Mouse (Mus musculus) stomach, embryonic 16.5 days (tissue): Measurements from ENCODE around the gene Nrp2. TPM values are rescaled to one million over a fixed set of nuclear protein-coding genes. Genes with fewer than 3 reads are reported as not detected.

Source experiments
- ATAC-seq: fragments of 200-750 bp; cut with Nextera tagmentation; 2 replicates; pipeline ENCODE4 v1.8.0; 2017; ENCODE audit warnings: moderate number of reproducible peaks, moderate TSS enrichment; ENCODE audit not compliant: insufficient read depth, low FRiP score
- H3K27ac ChIP-seq: fragments of 300-500 bp; sonication (generic); 2 replicates; pipeline ENCODE4 v1.5.1; 2014; ENCODE audit warnings: low read length
- H3K27me3 ChIP-seq: fragments of 300-500 bp; sonication (generic); 2 replicates; pipeline ENCODE4 v1.6.1; 2014; ENCODE audit warnings: low read length, control low read depth, mixed read lengths; ENCODE audit not compliant: control insufficient read depth, insufficient read depth
- H3K36me3 ChIP-seq: fragments of 300-500 bp; sonication (generic); 2 replicates; pipeline ENCODE4 v1.6.1; 2014; ENCODE audit warnings: low read length; ENCODE audit not compliant: control insufficient read depth, insufficient read depth
- H3K4me1 ChIP-seq: fragments of 300-500 bp; sonication (generic); 2 replicates; pipeline ENCODE4 v1.6.1; 2014; ENCODE audit warnings: low read length, control low read depth, mixed read lengths; ENCODE audit not compliant: control insufficient read depth, insufficient read depth
- H3K4me2 ChIP-seq: fragments of 300-500 bp; sonication (generic); 2 replicates; pipeline ENCODE4 v1.6.1; 2014; ENCODE audit warnings: low read depth, low read length, mixed read lengths
- H3K4me3 ChIP-seq: fragments of 300-500 bp; sonication (generic); replicated peaks from 2 replicates; pipeline ENCODE4 v1.5.1; 2014; ENCODE audit warnings: mild to moderate bottlenecking, low read length
- H3K9ac ChIP-seq: fragments of 300-500 bp; sonication (generic); 2 replicates; pipeline ENCODE4 v1.6.1; 2014; ENCODE audit warnings: low read length
- H3K9me3 ChIP-seq: fragments of 300-500 bp; sonication (generic); replicated peaks from 2 replicates; pipeline ENCODE4 v1.6.1; 2016; ENCODE audit warnings: low read length, control low read depth; ENCODE audit not compliant: control insufficient read depth
- WGBS: fragments of 180-500 bp; shearing (Covaris S2); extraction: QIAGEN DNeasy Blood & Tissue Kit; methylation state at CpG from one replicate; pipeline ENCODE4 v1.1.7; 2014; 5-methylcytosine and 5-hydroxymethylcytosine counted together
- polyA plus RNA-seq: library from polyadenylated mRNA; unstranded; fragments of >200 nt; fragmentation: Nextera tagmentation; extraction: Ambion mirVana; gene quantifications from 2 replicates; pipeline ENCODE4 v1.2.1, GENCODE M21; 2015

Gene Nrp2
- polyA plus RNA-seq, 1 experiment from 2014 or later, result 29.9 TPM

- no peak overlapping the region for H3K4me2 ChIP-seq
- 0 out of 2 replicates have a peak, but pooled peaks cover 5% of the 10 kb centered on the region for H3K36me3 ChIP-seq
- no peak overlapping the region for H3K4me3 ChIP-seq
- H3K4me1 ChIP-seq, result peaks cover 11% of the 10 kb centered on the region
- WGBS, result 53% methylated on average over 8 of the region's 8 CpGs
- H3K9ac ChIP-seq, result no peak overlapping the region
- no peak for ATAC-seq
- no peaks in the 10 kb centered on the region for H3K9me3 ChIP-seq
- H3K27ac ChIP-seq, result no peak overlapping the region
- no peaks in the 10 kb centered on the region for H3K27me3 ChIP-seq
These were observed 33.4 kb downstream of the Nrp2 start for GRCm38 (mm10) chr1:62736455-62737012.

GRCm38 (mm10) chr1:62738165-62738564, 35.1 kb downstream of the Nrp2 start:
- H3K36me3 ChIP-seq, result 0 out of 2 replicates have a peak, but pooled peaks cover 5% of the 10 kb centered on the region
- H3K27ac ChIP-seq, result no peak overlapping the region
- H3K4me1 ChIP-seq, result peaks cover 13% of the 10 kb centered on the region
- no peak overlapping the region for H3K4me2 ChIP-seq
- 80% methylated on average over 11 of the region's 11 CpGs for WGBS
- no peak overlapping the region for H3K4me3 ChIP-seq
- no peak overlapping the region for H3K9ac ChIP-seq
- ATAC-seq, result no peak
- H3K27me3 ChIP-seq, result no peaks in the 10 kb centered on the region
- no peaks in the 10 kb centered on the region for H3K9me3 ChIP-seq

GRCm38 (mm10) chr1:62742092-62742491, 39.0 kb downstream of the Nrp2 start:
- Histone ChIP-seq H3K4me1 (0 out of 2 replicates have a peak, but pooled peaks cover 4% of the 10 kb centered on the region), H3K36me3 (0 out of 2 replicates have a peak, but pooled peaks cover 5% of the 10 kb centered on the region), H3K4me2 (no peak overlapping the region), H3K27ac (no peak overlapping the region), H3K9ac (no peak overlapping the region), H3K4me3 (no peak overlapping the region), H3K9me3 (no peaks in the 10 kb centered on the region), H3K27me3 (no peaks in the 10 kb centered on the region)
- 52% methylated on average over 3 of the region's 3 CpGs for WGBS
- 0 out of 2 replicates have a peak, but pooled peaks have one; percentile 20 for ATAC-seq

DNA sequence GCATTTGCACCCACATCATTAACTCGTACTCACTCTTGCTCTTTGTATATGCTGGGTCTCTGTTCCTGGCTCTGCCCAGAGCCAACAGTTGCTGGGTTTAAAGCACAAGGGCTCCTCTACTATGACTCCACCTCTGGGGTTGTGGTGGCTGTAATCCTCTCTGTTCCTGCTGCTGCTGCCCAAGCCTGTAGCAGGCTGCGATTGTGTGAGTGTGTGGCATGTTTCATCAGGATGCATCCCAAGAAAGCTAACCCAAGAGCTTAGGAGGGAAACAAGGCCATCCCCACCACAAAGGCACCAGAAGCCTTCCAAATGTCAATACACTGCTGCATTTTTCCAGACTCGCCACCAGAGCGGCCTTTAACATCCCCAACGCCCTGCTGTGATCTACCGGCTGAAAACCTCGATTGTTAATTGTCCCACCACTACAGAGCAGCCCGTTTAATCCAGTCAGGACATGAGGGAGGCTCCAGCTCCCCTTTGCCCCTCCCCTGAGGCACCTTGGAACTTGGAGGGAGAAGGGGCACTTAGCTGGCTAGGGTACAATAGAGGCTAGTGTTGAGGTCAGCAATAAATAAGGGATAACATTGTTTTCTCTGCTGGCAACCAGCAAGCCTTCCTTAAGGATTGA, 40.1 kb downstream of the Nrp2 start:
- no peaks in the 10 kb centered on the region for H3K27me3 ChIP-seq
- WGBS, result 43% methylated on average over 8 of the region's 8 CpGs
- H3K4me1 ChIP-seq, result 0 out of 2 replicates have a peak, but pooled peaks cover 4% of the 10 kb centered on the region
- no peaks in the 10 kb centered on the region for H3K9me3 ChIP-seq
- no peak overlapping the region for H3K4me2 ChIP-seq
- peak; percentile 42; the same call in 1 of the 2 replicates for ATAC-seq
- no peak overlapping the region for H3K9ac ChIP-seq
- 0 out of 2 replicates have a peak, but pooled peaks cover 5% of the 10 kb centered on the region for H3K36me3 ChIP-seq
- H3K4me3 ChIP-seq, result no peak overlapping the region
- H3K27ac ChIP-seq, result no peak overlapping the region

DNA sequence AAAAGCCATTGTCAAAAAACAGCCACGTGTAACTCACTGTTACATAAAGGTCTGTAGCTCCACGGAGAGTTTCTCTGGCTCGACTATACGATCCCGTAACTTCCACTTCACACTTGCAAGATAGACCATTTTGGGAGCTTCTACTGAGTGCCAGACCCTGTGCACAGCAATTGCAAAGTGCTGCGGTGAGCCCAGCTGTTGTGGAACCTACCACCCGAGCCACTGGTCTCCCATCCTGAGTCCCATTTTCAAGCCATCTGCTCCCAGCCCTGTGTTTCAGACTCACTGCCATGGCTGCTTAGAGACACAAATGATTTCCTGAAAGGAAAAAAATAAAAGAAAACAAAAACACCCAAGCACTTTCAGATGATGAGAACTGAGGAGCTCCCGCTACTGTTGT, 42.8 kb downstream of the Nrp2 start:
- Histone ChIP-seq H3K27me3 (no peaks in the 10 kb centered on the region; the same call in 1 of the 2 replicates), H3K9me3 (no peaks in the 10 kb centered on the region), H3K36me3 (no peaks in the 10 kb centered on the region), H3K4me2 (no peak overlapping the region), H3K4me3 (no peak overlapping the region), H3K9ac (no peak overlapping the region), H3K4me1 (peaks cover 10% of the 10 kb centered on the region), H3K27ac (no peak overlapping the region)
- 92% methylated on average over 8 of the region's 8 CpGs for WGBS
- no peak for ATAC-seq

DNA sequence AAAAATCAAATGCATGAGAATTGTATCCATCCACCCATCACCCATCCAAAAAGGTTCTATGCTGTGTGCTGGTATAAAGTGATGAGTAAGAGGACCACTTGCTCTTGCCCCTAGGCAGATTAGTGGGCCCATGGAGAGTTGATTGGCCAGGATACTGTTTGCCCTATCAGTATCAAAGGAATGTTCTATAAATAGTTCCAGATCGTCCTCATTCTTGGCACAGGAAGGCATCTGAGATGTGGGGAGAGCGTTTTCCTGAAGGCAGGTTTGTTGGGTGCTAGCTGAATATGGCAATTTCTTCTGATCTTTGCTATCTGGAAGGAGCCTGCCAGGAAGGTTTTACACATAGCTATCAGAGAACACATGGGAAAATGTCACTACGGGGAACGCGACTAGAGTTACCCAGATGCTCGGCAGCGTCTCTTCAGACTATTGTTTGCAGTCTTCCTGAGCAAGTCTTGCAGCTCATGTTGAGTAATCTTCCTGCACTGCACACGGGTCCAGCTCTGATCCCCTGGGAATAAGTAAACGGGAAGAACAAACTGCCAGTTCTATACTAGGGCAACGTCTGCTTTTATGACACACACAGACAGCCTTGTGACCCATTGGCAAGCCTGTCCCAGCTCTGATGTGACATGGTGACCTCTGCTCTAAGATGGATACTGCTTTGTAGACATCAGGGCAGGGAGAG, 44.5 kb downstream of the Nrp2 start:
- Histone ChIP-seq H3K4me3 (no peak overlapping the region), H3K9ac (no peak overlapping the region), H3K27ac (no peak overlapping the region), H3K4me2 (no peak overlapping the region), H3K9me3 (no peaks in the 10 kb centered on the region), H3K36me3 (no peaks in the 10 kb centered on the region), H3K27me3 (no peaks in the 10 kb centered on the region; the same call in 1 of the 2 replicates), H3K4me1 (peaks cover 17% of the 10 kb centered on the region)
- no peak for ATAC-seq
- 57% methylated on average over 10 of the region's 10 CpGs for WGBS

DNA sequence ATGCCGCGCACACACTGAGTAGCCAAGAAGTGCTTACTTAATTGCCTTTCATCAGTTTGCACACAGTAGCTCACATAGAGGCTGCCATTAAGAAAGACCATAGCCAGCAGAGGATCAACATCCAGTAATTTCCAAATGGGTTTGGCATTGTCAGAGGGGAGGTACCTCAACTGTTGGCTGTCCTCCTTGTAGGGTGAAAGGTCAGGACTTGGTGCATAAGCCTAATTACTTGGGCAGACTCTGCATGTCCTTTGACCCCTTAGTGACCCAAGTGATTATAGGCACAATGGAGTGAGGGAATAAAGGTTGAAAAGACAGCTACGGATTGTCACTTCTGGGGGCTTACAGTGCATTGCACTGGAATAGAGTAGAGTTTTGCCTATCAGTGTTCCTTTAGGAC, 45.3 kb downstream of the Nrp2 start:
- no peak overlapping the region for H3K9ac ChIP-seq
- WGBS, result 86% methylated on average over 3 of the region's 3 CpGs
- no peaks in the 10 kb centered on the region; the same call in 1 of the 2 replicates for H3K27me3 ChIP-seq
- H3K4me2 ChIP-seq, result no peak overlapping the region
- no peaks in the 10 kb centered on the region for H3K36me3 ChIP-seq
- H3K4me3 ChIP-seq, result no peak overlapping the region
- H3K4me1 ChIP-seq, result peaks cover 13% of the 10 kb centered on the region
- no peaks in the 10 kb centered on the region for H3K9me3 ChIP-seq
- no peak overlapping the region for H3K27ac ChIP-seq
- no peak for ATAC-seq

GRCm38 (mm10) chr1:62749716-62750115, 46.6 kb downstream of the Nrp2 start:
- no peak overlapping the region for H3K4me2 ChIP-seq
- H3K36me3 ChIP-seq, result no peaks in the 10 kb centered on the region
- ATAC-seq, result no peak
- WGBS, result 90% methylated on average over 14 of the region's 14 CpGs
- no peaks in the 10 kb centered on the region; the same call in 1 of the 2 replicates for H3K27me3 ChIP-seq
- no peak overlapping the region for H3K9ac ChIP-seq
- no peaks in the 10 kb centered on the region for H3K9me3 ChIP-seq
- no peak overlapping the region for H3K27ac ChIP-seq
- peaks cover 12% of the 10 kb centered on the region for H3K4me1 ChIP-seq
- H3K4me3 ChIP-seq, result no peak overlapping the region

DNA sequence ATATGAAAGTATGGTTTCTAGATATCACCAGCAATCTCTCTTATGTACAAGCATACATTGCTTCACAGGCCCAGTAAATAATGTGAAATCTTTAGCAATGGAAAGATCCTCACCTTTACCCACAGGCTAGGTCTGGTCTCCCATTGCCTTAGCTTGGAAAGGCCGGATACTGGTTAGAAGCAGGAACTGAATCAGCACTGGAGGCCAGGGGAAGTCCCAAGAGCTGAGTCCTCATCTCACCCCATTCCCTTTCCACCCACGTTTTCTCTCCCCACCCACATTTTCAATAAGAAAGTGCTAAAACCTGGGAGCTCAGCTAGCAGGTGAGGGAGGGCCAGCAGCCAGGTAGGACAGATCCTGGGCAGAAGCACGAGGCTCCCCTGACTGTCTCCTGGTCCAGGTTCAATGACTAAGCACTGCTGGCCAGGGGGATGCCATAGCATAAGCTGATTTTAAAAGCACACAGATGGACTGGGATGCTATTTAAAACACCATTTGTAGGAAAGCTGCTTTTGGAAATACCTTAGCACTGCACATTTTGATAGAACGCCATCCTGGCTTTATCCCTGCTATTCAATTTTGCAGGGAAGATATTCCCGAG, 47.4 kb downstream of the Nrp2 start:
- no peak overlapping the region for H3K9ac ChIP-seq
- H3K4me3 ChIP-seq, result no peak overlapping the region
- no peak for ATAC-seq
- H3K4me1 ChIP-seq, result peaks cover 12% of the 10 kb centered on the region
- H3K27ac ChIP-seq, result no peak overlapping the region; the same call in 1 of the 2 replicates
- H3K9me3 ChIP-seq, result no peaks in the 10 kb centered on the region
- WGBS, result 75% methylated on average over 5 of the region's 5 CpGs
- H3K36me3 ChIP-seq, result no peaks in the 10 kb centered on the region
- H3K4me2 ChIP-seq, result no peak overlapping the region
- H3K27me3 ChIP-seq, result no peaks in the 10 kb centered on the region; the same call in 1 of the 2 replicates
